Mouse (Mus musculus) hematopoietic multipotent progenitor cell, adult 10-12 weeks (in vitro differentiated cells): ENCODE data around the gene Phf20. TPM values are rescaled to one million over a fixed set of nuclear protein-coding genes. Genes with fewer than 3 reads are reported as not detected.

Experiments used
- polyA plus RNA-seq: library from polyadenylated mRNA; stranded (reverse); fragments of >175 nt; gene quantifications from 2 replicates; pipeline ENCODE4 v1.2.3, GENCODE M21; 2012; ENCODE audit warnings: low replicate concordance

The Phf20 gene
- 41.6 and 53.4 TPM in 2 replicates for polyA plus RNA-seq

DNA sequence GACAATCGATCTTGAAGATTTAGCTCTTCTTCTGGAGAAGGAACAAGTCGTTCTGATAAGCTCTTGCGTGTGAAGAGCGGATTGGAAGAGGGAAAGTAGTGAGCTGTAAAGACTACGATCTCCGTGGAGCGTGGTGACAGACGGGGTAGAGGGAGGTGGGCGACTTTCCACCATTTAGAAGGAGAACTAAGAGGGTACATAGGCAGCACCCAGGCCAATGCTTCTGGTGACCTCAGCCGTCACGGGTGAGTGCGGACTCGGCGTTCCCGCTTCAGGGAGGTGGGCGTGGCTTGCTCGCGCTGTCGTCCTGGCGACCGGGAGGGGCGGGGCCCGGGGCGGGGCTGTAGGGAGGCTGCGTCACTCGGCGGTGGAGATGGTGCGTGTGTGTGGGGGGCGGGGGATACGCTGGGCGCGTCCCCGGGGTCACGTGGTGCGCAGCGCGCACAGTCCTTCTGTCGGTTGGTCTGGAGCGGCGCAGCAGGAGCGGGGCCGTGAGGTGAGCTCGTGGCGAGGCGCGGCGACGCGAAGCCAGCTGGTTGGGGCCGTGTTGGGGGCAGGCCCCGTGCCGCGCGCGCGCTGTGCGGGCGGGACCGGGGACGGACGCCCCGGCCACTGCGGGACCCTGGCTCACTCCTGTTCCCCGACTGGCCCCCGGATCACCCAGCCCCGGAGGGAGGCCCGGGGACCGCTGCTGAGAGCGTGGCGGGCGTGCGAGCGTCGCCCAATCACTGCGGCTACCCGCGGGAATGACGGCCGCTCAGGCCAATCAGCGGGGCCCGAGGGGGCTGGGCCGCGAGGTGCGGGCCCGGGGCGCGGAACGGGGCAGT lies at the start of gene Phf20:
Phf20 (plus strand) TSS at position 165 of the 827 bp plus-strand sequence.

DNA sequence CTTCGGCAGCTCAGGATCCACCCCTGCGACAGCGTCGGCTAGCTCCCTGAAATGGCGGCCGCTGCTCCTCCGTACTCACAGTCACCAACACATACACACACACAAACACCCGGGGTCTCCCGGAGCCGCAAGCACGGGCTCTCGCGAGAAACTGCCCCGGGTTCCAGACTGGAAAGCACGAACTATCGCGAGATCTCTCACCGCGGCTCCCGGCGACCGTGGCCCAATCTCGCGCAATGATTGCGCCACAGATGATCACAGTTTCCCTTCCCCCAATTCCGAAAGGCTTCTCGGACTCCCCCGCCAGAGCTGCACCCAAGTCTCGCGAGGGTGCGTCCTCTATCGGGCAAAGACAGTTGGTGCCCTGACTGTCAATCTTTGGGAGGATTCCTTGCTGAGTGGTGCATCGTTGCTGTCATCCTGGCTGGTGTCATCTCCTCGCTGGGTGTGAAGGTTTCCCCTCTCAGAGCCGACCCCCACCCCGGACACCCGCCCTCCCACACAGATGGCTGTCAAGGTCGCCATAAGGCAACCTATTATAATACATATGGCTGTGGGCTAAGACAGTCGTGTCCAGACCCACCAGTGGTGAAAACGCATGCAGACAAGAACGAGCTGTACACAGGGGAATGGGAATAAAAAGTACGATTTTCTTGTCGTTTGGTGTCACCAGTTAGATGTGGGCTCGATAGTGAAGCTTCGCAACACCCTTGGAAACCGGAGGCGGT lies 16.0 kb upstream of the Phf20 start, which contains the start of gene Rbm39:
Rbm39 (minus strand) TSS at position 145 of the 728 bp plus-strand sequence.

DNA sequence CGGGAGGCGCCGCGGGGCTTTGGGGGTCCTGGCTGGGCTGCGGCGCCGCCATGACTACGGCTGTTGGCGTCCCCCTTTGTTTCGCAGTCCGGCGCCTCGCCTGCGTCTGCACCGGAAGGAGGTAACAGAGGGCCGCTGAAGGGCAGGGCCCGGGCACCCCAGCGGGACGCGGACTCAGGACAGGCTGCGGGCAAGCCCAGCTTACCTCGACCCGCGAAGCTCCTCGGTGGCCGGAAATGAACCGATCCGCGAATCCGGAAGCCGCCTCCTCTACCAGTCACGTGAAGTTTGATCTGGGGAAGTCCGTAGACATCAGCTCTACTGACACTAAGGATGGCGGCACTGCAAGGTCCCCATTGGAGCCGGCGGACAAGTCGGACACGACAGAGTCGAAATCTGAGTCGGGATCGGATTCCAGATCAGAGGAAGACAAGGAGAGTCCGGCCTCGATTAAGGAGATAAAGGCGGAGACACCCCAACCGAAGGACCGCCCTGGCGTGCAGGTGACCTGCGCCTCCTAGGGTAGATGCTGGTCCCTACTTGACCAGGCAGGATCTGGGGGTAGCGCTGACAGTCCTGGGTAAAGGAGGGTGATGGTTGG lies 116.1 kb downstream of the Phf20 start, which contains the start of the genes Cnbd2 and Scand1:
Cnbd2 (plus strand) TSS at position 3 of the 601 bp plus-strand sequence.
Scand1 (minus strand) TSS at position 408 of the 601 bp plus-strand sequence.

Other genes with a start within 250 kb of the Phf20 start
- gene Cep250, start 240.0 kb upstream of the Phf20 start, polyA plus RNA-seq = 27.5 and 34.6 TPM in 2 replicates
- gene 6430550D23Rik, start 188.5 kb upstream of the Phf20 start, polyA plus RNA-seq = 0.07 and 0.43 TPM in 2 replicates
- gene Ergic3, start 188.4 kb upstream of the Phf20 start, polyA plus RNA-seq = 55.0 and 74.5 TPM in 2 replicates
- 0.03 and 0.06 TPM in 2 replicates for gene Fer1l4, start 143.5 kb upstream of the Phf20 start, polyA plus RNA-seq
- 0.55 and 1.2 TPM in 2 replicates for gene Spag4, start 131.3 kb upstream of the Phf20 start, polyA plus RNA-seq
- gene Cpne1, start 84.5 kb upstream of the Phf20 start, polyA plus RNA-seq = 49.8 and 73.1 TPM in 2 replicates
- 5.5 and 5.8 TPM in 2 replicates for gene Rbm12, start 84.5 kb upstream of the Phf20 start, polyA plus RNA-seq
- gene Gm28036, start 69.4 kb upstream of the Phf20 start, polyA plus RNA-seq = 11.2 and 12.4 TPM in 2 replicates
- 101 and 149 TPM in 2 replicates for gene Romo1, start 52.4 kb upstream of the Phf20 start, polyA plus RNA-seq
- gene Nfs1, start 52.3 kb upstream of the Phf20 start, polyA plus RNA-seq = 19.9 and 30.5 TPM in 2 replicates
- gene Rbm39, start 16.2 kb upstream of the Phf20 start, polyA plus RNA-seq = 324 and 419 TPM in 2 replicates
- 0.55 and 2.6 TPM in 2 replicates for gene Cnbd2, start 115.8 kb downstream of the Phf20 start, polyA plus RNA-seq
- gene Scand1, start 116.2 kb downstream of the Phf20 start, polyA plus RNA-seq = 790 and 1,824 TPM in 2 replicates
- gene Epb41l1, start 224.4 kb downstream of the Phf20 start, polyA plus RNA-seq = 4.2 and 7.4 TPM in 2 replicates